8 mouse cellular contexts compared by ENCODE assay signal in the genomic region with DNA sequence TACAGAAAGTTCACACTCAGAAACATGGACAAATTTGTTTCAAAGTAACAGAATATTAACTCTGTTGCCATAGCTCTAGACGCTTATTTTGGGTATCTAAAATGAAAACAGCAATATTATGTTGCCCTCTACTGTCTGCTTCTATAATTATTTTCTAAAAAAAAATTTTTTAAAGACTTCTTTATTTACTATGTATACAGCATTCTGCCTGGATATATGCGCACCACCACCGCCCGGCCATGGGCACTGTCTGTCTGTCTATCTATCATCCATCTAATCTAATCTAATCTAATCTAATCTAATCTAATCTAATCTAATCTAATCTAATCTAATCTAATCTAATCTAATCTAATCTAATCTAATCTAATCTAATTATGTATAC. TPM values are rescaled to one million over a fixed set of nuclear protein-coding genes. Genes with fewer than 3 reads are reported as not detected.
DNase-seq lines count a peak whose midpoint lies in the region; ATAC-seq and TF ChIP-seq lines count a peak whose summit lies in the region.

No protein-coding gene starts in this region.

- H3K27me3 ChIP-seq in heart, embryonic 10.5 days (ENCODE audit: insufficient read depth, poor library complexity, severe bottlenecking), result no peaks in the 10 kb centered on the region
- no peaks in the 10 kb centered on the region for H3K27me3 ChIP-seq in ES-Bruce4 (ENCODE audit: control insufficient read depth, insufficient read depth, low read length, poor library complexity, severe bottlenecking)
- H3K27me3 ChIP-seq in hindbrain, embryonic 11.5 days (ENCODE audit: control insufficient read depth, insufficient read depth, low read length), result no peaks in the 10 kb centered on the region
- no peaks in the 10 kb centered on the region for H3K27me3 ChIP-seq in megakaryocyte, embryonic 14.5 days (replicated peaks)

- H3K4me3 ChIP-seq in heart, embryonic 10.5 days, result peak overlapping the region; percentile 78
- H3K4me3 ChIP-seq in ES-Bruce4 (ENCODE audit: low read depth, low read length), result peak overlapping the region; percentile 68
- H3K4me3 ChIP-seq in hindbrain, embryonic 11.5 days (ENCODE audit: low read depth, low read length), result peak overlapping the region; percentile 70
- H3K4me3 ChIP-seq in megakaryocyte, embryonic 14.5 days (replicated peaks), result peak overlapping the region; percentile 93

- H3K4me2 ChIP-seq in hindbrain, embryonic 11.5 days (replicated peaks; ENCODE audit: low read depth, low read length), result peak overlapping the region; percentile 58; the same call in 1 of the 2 replicates

- no peaks in the 10 kb centered on the region for H3K9me3 ChIP-seq in heart, embryonic 10.5 days
- no peaks in the 10 kb centered on the region for H3K9me3 ChIP-seq in ES-Bruce4 (replicated peaks; ENCODE audit: control insufficient read depth, insufficient read depth, low read length, poor library complexity, severe bottlenecking)
- no peaks in the 10 kb centered on the region for H3K9me3 ChIP-seq in hindbrain, embryonic 11.5 days (ENCODE audit: control insufficient read depth, low read length)
- no peaks in the 10 kb centered on the region for H3K9me3 ChIP-seq in megakaryocyte, embryonic 14.5 days

- H3K27ac ChIP-seq in heart, embryonic 10.5 days, result peak overlapping the region; percentile 97
- H3K27ac ChIP-seq in ES-Bruce4 (ENCODE audit: insufficient read depth, low read length), result no peak overlapping the region
- H3K27ac ChIP-seq in hindbrain, embryonic 11.5 days (ENCODE audit: low read depth, low read length), result peak overlapping the region; percentile 96

- TF ChIP-seq EP300 in ES-Bruce4 (IDR thresholded peaks at IDR 0.05; ENCODE audit: insufficient read depth, low read depth, low read length), result no peak

- no peak for TF ChIP-seq CTCF in ES-Bruce4 (IDR thresholded peaks at IDR 0.05; ENCODE audit: low read depth, low read length)

- TF ChIP-seq POLR2A in ES-Bruce4 (IDR thresholded peaks at IDR 0.05; ENCODE audit: insufficient read depth, low read length), result no peak

- DNase-seq in heart, embryonic 10.5 days (ENCODE audit: low spot score), result no peak
- DNase-seq in heart, adult 8-10 months (ENCODE audit: low spot score), result no peak
- peak; percentile 23 for DNase-seq in hindbrain, embryonic 11.5 days (ENCODE audit: low spot score)
- no peak for DNase-seq in spleen, adult 12 weeks (ENCODE audit: low spot score)
- no peak for DNase-seq in layer of hippocampus, postnatal 14 days (ENCODE audit: low spot score in 2 of 2)

- peak overlapping the region; percentile 71 for H3K9ac ChIP-seq in ES-Bruce4 (ENCODE audit: low read depth, poor library complexity, severe bottlenecking)
- peak overlapping the region; percentile 90; the same call in 1 of the 2 replicates for H3K9ac ChIP-seq in hindbrain, embryonic 11.5 days (ENCODE audit: low read depth, low read length)

- H3K36me3 ChIP-seq in heart, embryonic 10.5 days, result no peaks in the 10 kb centered on the region
- peaks cover 10% of the 10 kb centered on the region for H3K36me3 ChIP-seq in ES-Bruce4 (ENCODE audit: control insufficient read depth, insufficient read depth, low read length, poor library complexity, severe bottlenecking)
- no peaks in the 10 kb centered on the region for H3K36me3 ChIP-seq in hindbrain, embryonic 11.5 days (ENCODE audit: control insufficient read depth, insufficient read depth, low read length)
- no peaks in the 10 kb centered on the region for H3K36me3 ChIP-seq in megakaryocyte, embryonic 14.5 days (replicated peaks; ENCODE audit: low read length)

- WGBS in heart, embryonic 10.5 days, result 48% methylated on average over 4 of the region's 4 CpGs
- 66% methylated on average over 4 of the region's 4 CpGs for WGBS in hindbrain, embryonic 11.5 days

- no peaks in the 10 kb centered on the region for H3K4me1 ChIP-seq in heart, embryonic 10.5 days
- no peaks in the 10 kb centered on the region for H3K4me1 ChIP-seq in ES-Bruce4 (ENCODE audit: control insufficient read depth, insufficient read depth, low read length)
- no peaks in the 10 kb centered on the region; the same call in 1 of the 2 replicates for H3K4me1 ChIP-seq in hindbrain, embryonic 11.5 days (replicated peaks; ENCODE audit: control insufficient read depth, insufficient read depth, low read length)
- peaks cover 24% of the 10 kb centered on the region for H3K4me1 ChIP-seq in megakaryocyte, embryonic 14.5 days

- ATAC-seq in hindbrain, embryonic 11.5 days (ENCODE audit: low FRiP score), result peak; percentile 72
- no peak for ATAC-seq in cerebellum, adult (ENCODE audit: insufficient number of reproducible peaks, low FRiP score, low TSS enrichment)

RNA-seq across cellular contexts. Expression of a gene that starts 0.3 kb away (rescaled TPM):
- 11.8 and 14.4 TPM in 2 replicates for polyA plus RNA-seq in heart, embryonic 10.5 days (2016; fragmentation: Nextera tagmentation; extraction: Ambion mirVana)
- total RNA-seq in heart, adult 8-10 months (2022), result 10 to 100 TPM; 28.7 to 30.4 (median 28.8) TPM
- polyA plus RNA-seq in ES-Bruce4 (2011; ENCODE audit: insufficient read depth, insufficient read length, low read depth, missing spikeins), result 7.5 and 8.2 TPM in 2 replicates
- 21.3 and 23.4 TPM in 2 replicates for polyA plus RNA-seq in hindbrain, embryonic 11.5 days (2014; fragmentation: Nextera tagmentation; extraction: Ambion mirVana)
- 10.0 and 19.0 TPM in 2 replicates for polyA plus RNA-seq in megakaryocyte, embryonic 14.5 days (2012; ENCODE audit: insufficient read depth, low replicate concordance)
- 1 to 10 TPM; 3.6 to 5.5 TPM for total RNA-seq in layer of hippocampus, postnatal 14 days (2021)

RNA-seq across cellular contexts. Expression of a gene that starts 55.8 kb away (rescaled TPM):
- polyA plus RNA-seq in heart, embryonic 10.5 days (2016; fragmentation: Nextera tagmentation; extraction: Ambion mirVana), result 14.6 and 15.1 TPM in 2 replicates
- total RNA-seq in heart, adult 8-10 months (2022), result 10 to 100 TPM; 10.8 to 12.8 (median 11.6) TPM
- polyA plus RNA-seq in ES-Bruce4 (2011; ENCODE audit: insufficient read depth, insufficient read length, low read depth, missing spikeins), result 69.6 and 72.4 TPM in 2 replicates
- polyA plus RNA-seq in hindbrain, embryonic 11.5 days (2014; fragmentation: Nextera tagmentation; extraction: Ambion mirVana), result 22.8 and 24.2 TPM in 2 replicates
- 0.08 TPM in 1 of 2 replicates, not detected in the other for polyA plus RNA-seq in megakaryocyte, embryonic 14.5 days (2012; ENCODE audit: insufficient read depth, low replicate concordance)
- 10 to 100 TPM; 34.7 to 36.0 TPM for total RNA-seq in layer of hippocampus, postnatal 14 days (2021)

Comparison
In these comparisons a context has a peak if more than half of its experiments do, and no peak if none do; other contexts are left out.
1. RNA of a gene that starts 55.8 kb away (polyA plus RNA-seq): 69.6 to 72.4 TPM in ES-Bruce4, 22.8 to 24.2 TPM in hindbrain, embryonic 11.5 days and 14.6 to 15.1 TPM in heart, embryonic 10.5 days; 0.08 TPM in megakaryocyte, embryonic 14.5 days; every median in the first group is over 10 times any median in the second.
2. Peak in every context shown above with its lines, with median percentiles within 50 percentile points of each other: H3K4me3 ChIP-seq.